9 mouse cellular contexts compared by ENCODE assay signal in genomic region chr3:75861677-75862076, GRCm38 (mm10).
DNase-seq lines count a peak whose midpoint lies in the region; ATAC-seq and TF ChIP-seq lines count a peak whose summit lies in the region.
"Had no signal": no experiment of that assay in that cellular context is flagged by ENCODE, and none has a peak within 500 bp of the region (broad histone marks: within the 10 kb centered on the region; RNA-seq: fewer than 3 reads in every experiment).

No protein-coding gene starts in this region.

- H3K27ac ChIP-seq in hindbrain, embryonic 11.5 days (ENCODE audit: low read depth, low read length): no peak overlapping the region
- no peak overlapping the region for H3K27ac ChIP-seq in hindbrain, embryonic 16.5 days (ENCODE audit: low read depth, low read length)
- H3K27ac ChIP-seq: heart, embryonic 13.5 days had no signal

- TF ChIP-seq CTCF in G1E (IDR thresholded peaks at IDR 0.05; ENCODE audit: low read depth, low read length): peak; percentile 45

- no peak for ATAC-seq in hindbrain, embryonic 11.5 days (ENCODE audit: low FRiP score)
- no peak for ATAC-seq in hindbrain, embryonic 16.5 days
- ATAC-seq in G1E (ENCODE audit: extremely low read depth, insufficient number of reproducible peaks, low FRiP score, poor library complexity, severe bottlenecking): peak; percentile 40; the same call in 1 of the 2 replicates

- H3K4me2 ChIP-seq in hindbrain, embryonic 11.5 days (replicated peaks; ENCODE audit: low read depth, low read length): no peak overlapping the region
- H3K4me2 ChIP-seq in hindbrain, embryonic 16.5 days (ENCODE audit: low read length): no peak overlapping the region
- H3K4me2 ChIP-seq: heart, embryonic 13.5 days had no signal

- no peak overlapping the region for H3K4me3 ChIP-seq in hindbrain, embryonic 11.5 days (ENCODE audit: low read depth, low read length)
- no peak overlapping the region for H3K4me3 ChIP-seq in hindbrain, embryonic 16.5 days (ENCODE audit: low read length)
- no peak overlapping the region for H3K4me3 ChIP-seq in G1E (ENCODE audit: low read depth, low read length)
- H3K4me3 ChIP-seq: heart, embryonic 13.5 days had no signal

- peak; percentile 62 for DNase-seq in hindbrain, embryonic 11.5 days (ENCODE audit: low spot score)
- peak; percentile 82 to 84 for DNase-seq in B cell, adult 2 months
- DNase-seq in G1E (ENCODE audit: low spot score): no peak
- peak; percentile 66 for DNase-seq in embryo, embryonic 10 days (ENCODE audit: low spot score)
- peak; percentile 35 to 73 for DNase-seq in kidney, postnatal 25 days
- DNase-seq in retina, embryonic 14.5 days (ENCODE audit: low spot score): peak; percentile 51
- DNase-seq in layer of hippocampus, adult 9-11 months: no peak

- H3K9me3 ChIP-seq in hindbrain, embryonic 11.5 days (ENCODE audit: control insufficient read depth, low read length): no peaks in the 10 kb centered on the region
- no peaks in the 10 kb centered on the region for H3K9me3 ChIP-seq in hindbrain, embryonic 16.5 days (ENCODE audit: control insufficient read depth, low read length)
- no peaks in the 10 kb centered on the region for H3K9me3 ChIP-seq in G1E (replicated peaks)
- H3K9me3 ChIP-seq: heart, embryonic 13.5 days had no signal

- H3K4me1 ChIP-seq in hindbrain, embryonic 11.5 days (replicated peaks; ENCODE audit: control insufficient read depth, insufficient read depth, low read length): no peaks in the 10 kb centered on the region
- H3K4me1 ChIP-seq in hindbrain, embryonic 16.5 days (ENCODE audit: control insufficient read depth, insufficient read depth, low read depth, low read length): no peaks in the 10 kb centered on the region
- H3K4me1 ChIP-seq in G1E (ENCODE audit: insufficient read depth, low read depth, low read length): no peaks in the 10 kb centered on the region
- H3K4me1 ChIP-seq: heart, embryonic 13.5 days had no signal

- no peaks in the 10 kb centered on the region for H3K36me3 ChIP-seq in hindbrain, embryonic 11.5 days (ENCODE audit: control insufficient read depth, insufficient read depth, low read length)
- no peaks in the 10 kb centered on the region for H3K36me3 ChIP-seq in hindbrain, embryonic 16.5 days (ENCODE audit: control insufficient read depth, insufficient read depth, low read length)
- no peaks in the 10 kb centered on the region for H3K36me3 ChIP-seq in G1E (replicated peaks)
- H3K36me3 ChIP-seq: heart, embryonic 13.5 days had no signal

- H3K9ac ChIP-seq in hindbrain, embryonic 11.5 days (ENCODE audit: low read depth, low read length): no peak overlapping the region
- H3K9ac ChIP-seq in hindbrain, embryonic 16.5 days (ENCODE audit: low read depth, low read length): no peak overlapping the region
- H3K9ac ChIP-seq: heart, embryonic 13.5 days had no signal

- no peaks in the 10 kb centered on the region for H3K27me3 ChIP-seq in hindbrain, embryonic 11.5 days (ENCODE audit: control insufficient read depth, insufficient read depth, low read length)
- no peaks in the 10 kb centered on the region for H3K27me3 ChIP-seq in hindbrain, embryonic 16.5 days (replicated peaks; ENCODE audit: control insufficient read depth, insufficient read depth, low read length)
- no peaks in the 10 kb centered on the region for H3K27me3 ChIP-seq in G1E (ENCODE audit: insufficient read depth, low read length)
- H3K27me3 ChIP-seq: heart, embryonic 13.5 days had no signal

- WGBS in hindbrain, embryonic 11.5 days: 31% methylated on average over 4 of the region's 4 CpGs
- 30% methylated on average over 4 of the region's 4 CpGs for WGBS in hindbrain, embryonic 16.5 days

Comparison
In these comparisons a context has a peak if more than half of its experiments do, and no peak if none do; other contexts are left out.
1. DNase-seq: peak in hindbrain, embryonic 11.5 days (single experiment), B cell, adult 2 months (2 of 2), embryo, embryonic 10 days (single experiment), kidney, postnatal 25 days (2 of 2) and retina, embryonic 14.5 days (single experiment); none in G1E (single experiment) and layer of hippocampus, adult 9-11 months (single experiment).